Mouse (Mus musculus) intestine, embryonic 16.5 days (tissue): Measurements from ENCODE around the gene Csnk2b. TPM values are rescaled to one million over a fixed set of nuclear protein-coding genes. Genes with fewer than 3 reads are reported as not detected.

Experiments
- ATAC-seq: fragments of 200-750 bp; cut with Nextera tagmentation; 2 replicates; pipeline ENCODE4 v1.8.0; 2017; ENCODE audit warnings: moderate TSS enrichment, moderate library complexity
- H3K27ac ChIP-seq: fragments of 300-500 bp; sonication (generic); 2 replicates; pipeline ENCODE4 v1.5.1; 2014; ENCODE audit warnings: mild to moderate bottlenecking, low read length
- H3K27me3 ChIP-seq: fragments of 300-500 bp; sonication (generic); replicated peaks from 2 replicates; pipeline ENCODE4 v1.6.1; 2014; ENCODE audit warnings: low read length, control low read depth, mixed read lengths; ENCODE audit not compliant: control insufficient read depth, insufficient read depth
- H3K36me3 ChIP-seq: fragments of 300-500 bp; sonication (generic); 2 replicates; pipeline ENCODE4 v1.6.1; 2014; ENCODE audit warnings: low read length, control low read depth; ENCODE audit not compliant: control insufficient read depth, insufficient read depth
- H3K4me1 ChIP-seq: fragments of 300-500 bp; sonication (generic); 2 replicates; pipeline ENCODE4 v1.6.1; 2014; ENCODE audit warnings: low read length, control low read depth, mixed read lengths; ENCODE audit not compliant: control insufficient read depth, insufficient read depth
- H3K4me2 ChIP-seq: fragments of 300-500 bp; sonication (generic); 2 replicates; pipeline ENCODE4 v1.6.1; 2014; ENCODE audit warnings: low read depth, low read length, control low read depth
- H3K4me3 ChIP-seq: fragments of 300-500 bp; sonication (generic); 2 replicates; pipeline ENCODE4 v1.5.1; 2014; ENCODE audit warnings: mild to moderate bottlenecking, low read length
- H3K9ac ChIP-seq: fragments of 300-500 bp; sonication (generic); 2 replicates; pipeline ENCODE4 v1.6.1; 2014; ENCODE audit warnings: low read depth, low read length
- H3K9me3 ChIP-seq: fragments of 300-500 bp; sonication (generic); 2 replicates; pipeline ENCODE4 v1.6.1; 2016; ENCODE audit warnings: low read length, control low read depth; ENCODE audit not compliant: control insufficient read depth
- WGBS: fragments of 180-500 bp; shearing (Covaris S2); extraction: QIAGEN DNeasy Blood & Tissue Kit; methylation state at CpG from one replicate; pipeline ENCODE4 v1.1.7; 2014; 5-methylcytosine and 5-hydroxymethylcytosine counted together
- polyA plus RNA-seq: library from polyadenylated mRNA; unstranded; fragments of >200 nt; fragmentation: Nextera tagmentation; extraction: Ambion mirVana; gene quantifications from 2 replicates; pipeline ENCODE4 v1.2.1, GENCODE M21; 2015

Gene Csnk2b
- polyA plus RNA-seq, 1 experiment from 2014 or later = 254 TPM

DNA sequence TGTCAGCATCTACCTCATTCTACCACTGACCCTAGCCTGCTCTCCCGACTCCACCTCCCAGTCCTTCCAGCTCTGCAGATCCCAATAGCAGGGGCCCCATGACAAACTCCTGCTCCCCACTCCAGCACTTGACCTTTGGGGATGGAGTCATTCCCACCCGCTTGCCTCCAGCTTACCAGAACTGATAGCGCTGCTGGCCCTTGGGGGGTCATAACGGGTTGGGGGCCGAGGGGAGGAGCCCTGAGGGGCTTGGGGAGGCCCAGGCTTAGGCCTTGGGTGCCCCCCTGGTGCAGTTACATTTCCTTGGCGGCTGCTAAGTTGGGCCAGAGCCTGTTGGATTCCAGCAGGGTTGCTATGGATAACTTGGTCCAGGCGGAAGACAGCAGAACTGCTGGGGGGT, 32.8 kb upstream of the Csnk2b start:
- H3K27me3 ChIP-seq = no peaks in the 10 kb centered on the region
- WGBS = 80% methylated on average over 7 of the region's 7 CpGs

DNA sequence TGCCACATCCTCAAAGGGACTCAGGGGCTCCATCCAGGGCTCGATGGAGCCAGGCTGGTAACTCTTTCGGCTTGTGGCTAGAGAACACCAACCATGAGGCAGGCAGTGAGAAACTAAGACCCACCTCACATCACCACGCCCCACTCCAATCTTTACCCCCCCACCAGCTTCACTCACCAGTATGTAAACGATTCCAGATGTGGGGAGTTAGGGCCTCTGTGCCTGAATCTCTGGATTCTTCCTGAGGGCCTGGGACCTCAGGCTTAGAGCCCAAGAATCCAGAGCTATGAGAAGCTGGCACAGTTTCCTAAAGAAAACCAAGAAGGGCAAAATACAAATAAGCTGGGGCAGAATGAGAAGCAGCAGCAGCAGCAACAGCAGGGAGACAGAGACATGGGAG, 32.1 kb upstream of the Csnk2b start:
- Histone ChIP-seq H3K36me3 (peaks cover 85% of the 10 kb centered on the region), H3K27me3 (no peaks in the 10 kb centered on the region), H3K9ac (no peak overlapping the region), H3K9me3 (no peaks in the 10 kb centered on the region), H3K4me2 (no peak overlapping the region), H3K4me3 (no peak overlapping the region), H3K27ac (no peak overlapping the region), H3K4me1 (no peaks in the 10 kb centered on the region)
- ATAC-seq = no peak
- 77% methylated on average over 4 of the region's 4 CpGs for WGBS

More for the DNA sequence above, 32.8 kb upstream of the Csnk2b start:
- no peak overlapping the region for H3K4me2 ChIP-seq
- peaks cover 85% of the 10 kb centered on the region for H3K36me3 ChIP-seq
- no peaks in the 10 kb centered on the region for H3K9me3 ChIP-seq
- no peak overlapping the region for H3K4me3 ChIP-seq
- no peak overlapping the region for H3K27ac ChIP-seq
- ATAC-seq = no peak
- no peak overlapping the region for H3K9ac ChIP-seq
- no peaks in the 10 kb centered on the region for H3K4me1 ChIP-seq

DNA sequence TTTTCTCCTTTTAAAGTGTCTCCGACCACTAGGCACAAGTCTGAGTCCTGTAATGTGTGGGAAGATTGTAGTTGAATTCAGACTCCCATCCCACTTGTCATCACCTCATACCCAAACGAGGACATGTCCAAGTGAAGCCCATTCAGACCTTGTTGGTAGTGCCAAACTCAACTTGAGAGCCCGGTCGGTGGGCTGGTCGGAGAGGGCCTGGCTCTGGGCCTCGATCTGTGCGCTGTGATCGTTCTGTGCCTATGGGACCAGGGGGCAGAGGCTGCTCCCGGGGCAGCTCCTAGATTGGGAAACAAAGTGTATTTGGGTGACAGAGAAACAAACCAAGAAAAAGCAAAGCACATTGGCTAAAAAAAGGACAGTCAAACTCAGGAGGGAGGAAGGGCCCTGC, 31.2 kb upstream of the Csnk2b start:
- ATAC-seq = no peak
- Histone ChIP-seq H3K9ac (no peak overlapping the region), H3K27ac (no peak overlapping the region), H3K27me3 (no peaks in the 10 kb centered on the region), H3K4me2 (no peak overlapping the region), H3K36me3 (peaks cover 78% of the 10 kb centered on the region), H3K9me3 (no peaks in the 10 kb centered on the region), H3K4me3 (no peak overlapping the region), H3K4me1 (no peaks in the 10 kb centered on the region)
- WGBS = 89% methylated on average over 9 of the region's 9 CpGs

DNA sequence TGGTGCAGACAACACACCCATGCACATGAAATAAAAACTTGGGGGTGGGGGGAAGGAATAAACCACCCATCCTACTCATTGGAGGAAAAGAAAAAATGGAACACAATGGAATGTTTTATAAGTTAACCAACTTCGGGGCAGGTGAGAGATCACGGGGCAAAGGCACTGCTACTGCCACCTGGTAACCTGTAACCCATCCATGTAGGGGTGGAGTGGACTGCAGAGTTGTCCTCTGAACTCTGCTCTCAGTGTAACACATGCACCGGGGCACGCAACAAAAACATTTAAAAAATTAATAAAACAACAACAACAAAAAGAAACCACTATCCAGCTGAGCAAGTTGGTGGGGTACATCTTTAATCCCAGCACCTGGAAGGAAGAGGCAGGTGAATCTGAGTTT, 30.3 kb upstream of the Csnk2b start:
- H3K9me3 ChIP-seq = no peaks in the 10 kb centered on the region
- H3K4me3 ChIP-seq = no peak overlapping the region
- no peak overlapping the region for H3K27ac ChIP-seq
- no peaks in the 10 kb centered on the region for H3K4me1 ChIP-seq
- 90% methylated on average over 4 of the region's 4 CpGs for WGBS
- H3K27me3 ChIP-seq = no peaks in the 10 kb centered on the region
- H3K36me3 ChIP-seq = peaks cover 72% of the 10 kb centered on the region
- no peak overlapping the region for H3K9ac ChIP-seq
- ATAC-seq = no peak
- H3K4me2 ChIP-seq = no peak overlapping the region

DNA sequence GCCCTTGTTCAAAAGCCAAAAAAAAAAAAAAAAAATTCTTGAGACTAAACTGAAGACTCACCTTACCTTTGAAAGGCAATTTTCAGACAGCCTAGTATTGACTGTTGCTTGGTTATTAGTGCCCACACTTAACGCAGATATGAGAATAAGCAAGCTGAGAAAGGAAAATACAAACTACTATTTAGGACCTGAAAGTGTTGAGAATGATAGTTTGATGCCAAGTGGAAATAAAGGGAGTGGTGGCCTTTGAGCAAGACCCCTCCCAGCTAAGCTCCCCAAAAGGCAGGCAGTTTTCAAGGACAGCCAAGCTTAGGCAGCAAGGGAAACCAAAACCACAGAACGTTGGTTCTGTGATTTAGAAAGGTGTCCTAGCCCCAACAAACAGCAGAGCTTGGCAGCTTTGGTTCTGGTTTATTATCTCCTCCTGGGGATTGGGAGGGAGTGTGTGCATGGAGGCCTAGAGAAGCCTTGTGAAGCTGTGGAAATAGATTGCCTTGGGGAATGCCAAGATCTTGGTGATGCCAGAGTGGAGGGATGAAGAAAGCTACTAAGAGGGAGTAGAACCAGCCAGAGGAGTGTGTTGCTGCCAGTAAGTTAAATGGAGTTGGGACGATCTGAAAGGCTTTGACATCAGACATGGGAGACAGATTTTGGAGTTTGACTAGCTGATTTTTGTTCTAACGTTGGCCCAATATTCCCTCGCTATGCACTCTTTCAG, 26.2 kb upstream of the Csnk2b start:
- ATAC-seq = no peak
- peaks cover 77% of the 10 kb centered on the region for H3K36me3 ChIP-seq
- H3K9ac ChIP-seq = no peak overlapping the region
- H3K27ac ChIP-seq = peak overlapping the region; percentile 23; the same call in 1 of the 2 replicates
- no peaks in the 10 kb centered on the region for H3K27me3 ChIP-seq
- 69% methylated on average over 5 of the region's 5 CpGs for WGBS
- H3K4me3 ChIP-seq = no peak overlapping the region
- no peaks in the 10 kb centered on the region for H3K4me1 ChIP-seq
- peaks cover 3% of the 10 kb centered on the region; the same call in 1 of the 2 replicates for H3K9me3 ChIP-seq
- H3K4me2 ChIP-seq = no peak overlapping the region

DNA sequence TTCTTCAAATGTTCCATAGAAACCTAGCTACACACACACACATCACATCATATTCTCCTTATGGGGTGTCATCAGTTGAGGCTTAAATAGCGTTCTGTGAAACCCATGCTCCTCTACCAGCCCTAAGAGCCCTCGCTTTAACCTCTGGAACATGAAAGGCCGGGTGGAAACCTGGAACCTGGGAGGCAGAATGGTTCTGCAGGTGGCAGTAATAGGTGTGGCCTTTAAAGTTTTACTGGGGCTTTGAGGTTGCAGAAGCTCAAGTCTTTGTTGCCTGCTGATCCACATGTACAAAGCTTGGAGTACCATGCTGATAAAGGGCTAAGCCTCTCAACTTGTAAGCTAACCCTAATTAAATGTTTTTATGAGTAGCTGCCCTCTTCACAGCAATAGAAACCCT, 25.5 kb upstream of the Csnk2b start:
- H3K4me2 ChIP-seq = no peak overlapping the region
- H3K4me1 ChIP-seq = no peaks in the 10 kb centered on the region
- H3K9me3 ChIP-seq = peaks cover 3% of the 10 kb centered on the region; the same call in 1 of the 2 replicates
- WGBS = 61% methylated on average over 3 of the region's 3 CpGs
- ATAC-seq = no peak
- no peak overlapping the region for H3K27ac ChIP-seq
- H3K36me3 ChIP-seq = peaks cover 77% of the 10 kb centered on the region
- H3K27me3 ChIP-seq = no peaks in the 10 kb centered on the region
- no peak overlapping the region for H3K9ac ChIP-seq
- H3K4me3 ChIP-seq = no peak overlapping the region

DNA sequence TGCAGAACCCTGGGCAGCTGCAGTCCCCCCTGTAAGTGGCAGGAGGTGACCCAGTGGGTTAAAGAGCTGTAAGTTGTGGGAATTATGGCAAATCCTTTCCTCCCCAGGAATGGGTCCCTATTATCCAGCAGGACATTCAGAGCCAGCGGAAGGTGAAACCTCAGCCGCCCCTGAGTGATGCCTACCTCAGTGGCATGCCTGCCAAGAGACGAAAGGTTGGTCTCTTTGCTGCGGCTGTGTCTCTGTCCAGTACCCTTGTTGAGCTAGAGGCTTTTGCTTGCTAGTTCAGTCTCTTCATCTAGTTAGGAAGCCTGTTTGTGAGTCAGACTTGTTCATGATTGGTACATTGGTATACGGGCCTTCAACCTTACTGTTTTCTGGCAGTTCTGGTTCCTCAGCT, 24.3 kb upstream of the Csnk2b start:
- no peaks in the 10 kb centered on the region for H3K27me3 ChIP-seq
- ATAC-seq = no peak
- no peak overlapping the region for H3K4me3 ChIP-seq
- H3K9ac ChIP-seq = no peak overlapping the region
- H3K4me1 ChIP-seq = no peaks in the 10 kb centered on the region
- 87% methylated on average over 5 of the region's 5 CpGs for whole genome bisulfite sequencing
- no peak overlapping the region for H3K27ac ChIP-seq
- no peak overlapping the region for H3K4me2 ChIP-seq
- peaks cover 80% of the 10 kb centered on the region for H3K36me3 ChIP-seq
- peaks cover 3% of the 10 kb centered on the region; the same call in 1 of the 2 replicates for H3K9me3 ChIP-seq

DNA sequence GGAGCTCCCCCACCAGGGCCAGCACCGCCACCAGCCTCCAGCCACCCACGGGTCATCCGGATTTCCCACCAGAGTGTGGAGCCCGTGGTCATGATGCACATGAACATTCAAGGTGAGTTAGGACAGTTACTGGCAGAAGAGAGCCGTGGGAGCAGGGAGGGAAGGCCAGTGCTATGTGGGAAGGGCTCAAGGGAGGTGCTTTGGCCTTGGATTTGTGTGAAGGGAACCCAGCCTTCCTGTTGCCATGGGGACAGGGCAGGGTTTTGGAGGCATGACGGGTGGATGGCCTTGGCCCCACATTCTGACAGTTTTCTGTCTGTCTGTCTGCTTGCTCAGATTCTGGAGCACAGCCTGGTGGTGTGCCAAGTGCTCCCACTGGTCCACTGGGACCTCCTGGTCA, 20.1 kb upstream of the Csnk2b start:
- 0 out of 2 replicates have a peak, but pooled peaks cover 9% of the 10 kb centered on the region for H3K4me1 ChIP-seq
- H3K4me3 ChIP-seq = no peak overlapping the region
- no peak overlapping the region for H3K9ac ChIP-seq
- H3K27me3 ChIP-seq = no peaks in the 10 kb centered on the region
- 88% methylated on average over 6 of the region's 6 CpGs for WGBS
- H3K36me3 ChIP-seq = peaks cover 69% of the 10 kb centered on the region
- no peak overlapping the region for H3K27ac ChIP-seq
- peaks cover 3% of the 10 kb centered on the region; the same call in 1 of the 2 replicates for H3K9me3 ChIP-seq
- ATAC-seq = no peak
- H3K4me2 ChIP-seq = no peak overlapping the region

DNA sequence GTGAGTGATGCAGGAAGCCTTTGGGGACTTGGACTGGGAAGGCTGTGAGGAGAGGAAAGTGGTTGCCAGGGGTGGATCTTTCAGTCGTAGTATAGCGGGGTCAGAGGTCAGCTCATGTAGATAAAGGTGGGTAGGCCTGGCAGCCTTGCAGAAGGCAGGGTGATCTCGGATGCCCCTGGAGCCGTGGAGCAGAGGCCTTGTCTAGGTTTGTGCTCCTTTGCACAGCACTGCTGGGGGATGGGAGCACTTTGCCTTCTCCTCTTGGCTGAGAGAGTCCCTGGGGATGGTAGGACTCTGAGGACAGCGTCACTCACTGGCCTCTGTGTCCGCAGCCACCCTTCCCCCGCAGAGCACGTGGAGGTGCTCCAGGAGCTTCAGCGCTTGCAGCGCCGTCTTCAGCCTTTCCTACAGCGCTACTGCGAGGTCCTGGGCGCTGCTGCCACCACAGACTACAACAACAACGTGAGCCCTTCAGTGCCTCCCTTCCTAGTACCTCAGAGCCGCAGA, 18.7 kb upstream of the Csnk2b start:
- Histone ChIP-seq H3K4me2 (no peak overlapping the region), H3K27me3 (no peaks in the 10 kb centered on the region), H3K36me3 (peaks cover 55% of the 10 kb centered on the region), H3K4me1 (0 out of 2 replicates have a peak, but pooled peaks cover 14% of the 10 kb centered on the region), H3K4me3 (no peak overlapping the region), H3K9me3 (peaks cover 3% of the 10 kb centered on the region; the same call in 1 of the 2 replicates), H3K27ac (no peak overlapping the region), H3K9ac (no peak overlapping the region)
- no peak for ATAC-seq
- 85% methylated on average over 16 of the region's 16 CpGs for whole genome bisulfite sequencing
